Mouse (Mus musculus) lung, adult 2 months (tissue): ENCODE measurements around the gene Rpl23.

ENCODE experiments used
- CTCF ChIP-seq: fragments of 200-500 bp; IDR thresholded peaks from 2 replicates; pipeline ENCODE4 v1.5.1; 2011; ENCODE audit warnings: mild to moderate bottlenecking, low read length, control low read depth; ENCODE audit not compliant: insufficient read depth
- POLR2A ChIP-seq: fragments of 200-500 bp; IDR thresholded peaks from 2 replicates; pipeline ENCODE4 v1.6.1; 2011; ENCODE audit warnings: low read depth, mild to moderate bottlenecking, control low read depth, low read length, borderline replicate concordance; ENCODE audit errors: extremely low read depth

DNA sequence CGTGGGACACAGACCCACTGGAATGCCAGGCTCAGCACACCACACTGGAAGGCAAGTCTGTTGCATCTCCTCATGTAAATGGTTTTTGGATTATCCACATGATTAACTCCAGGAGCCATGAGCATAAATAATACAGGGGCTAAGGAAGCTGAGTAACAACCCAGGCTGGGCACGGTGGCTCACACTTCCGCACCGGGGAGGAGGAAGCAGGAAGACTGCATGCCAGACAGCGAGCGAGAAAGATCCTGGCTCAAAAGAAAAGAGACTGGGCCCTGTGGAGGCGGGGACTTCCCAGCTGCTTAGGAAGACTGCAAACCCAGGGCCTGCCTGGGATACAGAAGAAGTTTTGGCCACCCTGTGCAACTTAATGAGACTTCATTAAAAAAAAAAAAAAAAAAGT lies 42.0 kb downstream of the Rpl23 start:
- TF ChIP-seq CTCF: no peak
- TF ChIP-seq POLR2A: no peak
